Mouse (Mus musculus): ENCODE data around the gene Crhbp. TPM values are rescaled to one million over a fixed set of nuclear protein-coding genes. Genes with fewer than 3 reads are reported as not detected.

Gene Crhbp
- polyA plus RNA-seq, 1 experiment from 2014 or later, result 1.2 TPM

DNA sequence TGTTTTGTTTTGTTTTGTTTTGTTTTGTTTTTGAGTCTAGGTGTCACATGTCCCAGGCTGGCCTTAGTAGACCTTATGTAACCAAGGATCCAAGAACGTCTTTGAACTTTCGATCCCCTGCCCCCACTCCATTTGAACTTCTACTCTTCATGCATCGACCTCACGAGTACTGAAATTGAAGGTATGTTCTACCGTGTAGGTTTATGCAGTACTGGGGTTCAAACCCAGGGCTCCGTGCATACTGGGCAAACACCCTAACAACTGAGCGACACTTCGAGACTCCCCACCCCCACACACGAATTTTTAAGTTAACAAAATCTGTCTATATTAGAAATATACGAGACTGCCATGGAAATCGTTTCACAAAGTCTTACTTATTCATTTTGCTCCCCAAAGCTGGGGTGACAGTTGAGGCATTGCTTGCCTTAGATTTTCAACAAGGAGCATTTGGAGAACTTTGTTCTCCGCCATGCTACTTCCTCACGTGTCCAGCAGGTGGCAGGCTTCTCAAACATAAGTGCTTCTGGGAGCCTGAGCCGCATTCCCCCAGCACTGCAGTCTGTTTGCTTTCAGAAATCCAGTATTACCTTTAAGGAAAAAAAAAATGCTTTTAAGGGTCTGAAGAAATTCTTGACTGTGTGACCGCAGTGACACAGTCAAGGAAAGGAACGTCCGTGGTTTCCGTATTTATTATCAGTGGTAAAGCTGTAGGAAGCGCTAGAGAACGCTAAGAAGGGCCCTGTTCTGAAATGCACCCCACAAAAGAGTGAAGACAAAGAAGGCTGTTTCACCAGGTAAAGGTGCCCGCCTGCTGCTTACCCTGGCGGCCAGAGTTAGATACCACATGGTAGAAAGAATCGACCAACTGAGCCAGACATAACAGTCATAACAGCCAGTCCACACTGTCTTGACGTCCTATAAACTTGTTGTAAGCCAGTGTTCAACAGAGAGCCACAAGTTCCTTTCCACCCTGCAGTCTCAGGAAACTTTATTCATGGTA, 54.6 kb downstream of the Crhbp start:
- WGBS, result 32% methylated on average over 24 of the region's 24 CpGs
- Histone ChIP-seq H3K9me3 (ENCODE audit: control insufficient read depth, low read length) (no peaks in the 10 kb centered on the region), H3K36me3 (ENCODE audit: control insufficient read depth, insufficient read depth, low read length) (no peaks in the 10 kb centered on the region), H3K27me3 (ENCODE audit: control insufficient read depth, insufficient read depth, low read length) (no peaks in the 10 kb centered on the region), H3K4me1 (ENCODE audit: control insufficient read depth, insufficient read depth, low read length) (no peaks in the 10 kb centered on the region), H3K9ac (ENCODE audit: low read length) (no peak overlapping the region), H3K4me2 (ENCODE audit: low read depth) (no peak overlapping the region), H3K4me3 (ENCODE audit: low read depth, low read length) (no peak overlapping the region), H3K27ac (ENCODE audit: low read depth, low read length) (no peak overlapping the region)
- ATAC-seq (ENCODE audit: insufficient read depth, low FRiP score, low TSS enrichment), result no peak
- peak; percentile 81 for DNase-seq (ENCODE audit: low spot score)

DNA sequence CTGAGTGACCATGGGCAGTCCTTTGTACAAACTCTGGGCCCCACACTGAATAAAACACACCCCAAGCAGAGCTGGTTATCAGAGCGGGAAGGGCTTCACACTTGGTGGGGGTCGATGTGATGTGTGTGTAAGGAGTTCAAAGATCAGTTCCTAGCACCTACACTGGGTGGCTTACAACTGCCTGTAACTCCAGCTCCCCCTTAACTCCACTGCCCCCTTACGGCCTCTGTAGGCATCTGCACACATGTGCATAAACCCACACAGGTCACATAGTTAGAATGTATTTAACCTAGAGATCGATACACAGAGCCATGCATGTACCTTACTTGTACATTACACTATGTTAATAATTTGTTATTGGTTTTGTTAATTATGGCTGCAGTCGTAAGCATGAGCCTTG, 56.5 kb downstream of the Crhbp start:
- H3K27me3 ChIP-seq (ENCODE audit: control insufficient read depth, insufficient read depth, low read length), result no peaks in the 10 kb centered on the region
- no peak overlapping the region for H3K9ac ChIP-seq (ENCODE audit: low read length)
- DNase-seq (ENCODE audit: low spot score) (no peak), ATAC-seq (ENCODE audit: insufficient read depth, low FRiP score, low TSS enrichment) (no peak)
- WGBS, result 88% methylated on average over 5 of the region's 5 CpGs
- H3K4me1 ChIP-seq (ENCODE audit: control insufficient read depth, insufficient read depth, low read length), result no peaks in the 10 kb centered on the region
- no peak overlapping the region for H3K27ac ChIP-seq (ENCODE audit: low read depth, low read length)
- no peak overlapping the region for H3K4me2 ChIP-seq (ENCODE audit: low read depth)
- H3K36me3 ChIP-seq (ENCODE audit: control insufficient read depth, insufficient read depth, low read length), result no peaks in the 10 kb centered on the region
- H3K9me3 ChIP-seq (ENCODE audit: control insufficient read depth, low read length), result no peaks in the 10 kb centered on the region
- H3K4me3 ChIP-seq (ENCODE audit: low read depth, low read length), result no peak overlapping the region

DNA sequence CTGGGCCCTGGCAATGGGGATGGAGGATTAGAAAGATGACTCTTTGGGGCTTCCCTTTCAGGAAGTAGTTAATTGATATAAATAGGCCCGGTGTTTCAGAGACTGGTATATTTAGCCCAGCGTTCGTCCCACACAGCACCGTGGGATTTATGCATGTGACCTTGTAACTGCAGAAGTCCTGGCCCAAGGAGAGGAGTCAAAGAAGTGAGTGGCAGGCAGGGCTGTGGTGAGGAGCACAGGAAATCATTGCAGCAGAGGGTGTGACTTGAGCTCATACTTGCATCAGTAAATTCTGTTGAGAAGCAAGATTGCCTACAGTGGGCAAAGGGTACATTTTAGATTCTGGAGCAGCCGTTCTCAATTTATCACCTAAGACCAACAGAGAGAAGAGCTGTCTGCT, 62.3 kb downstream of the Crhbp start:
- Histone ChIP-seq H3K27me3 (ENCODE audit: control insufficient read depth, insufficient read depth, low read length) (no peaks in the 10 kb centered on the region), H3K36me3 (ENCODE audit: control insufficient read depth, insufficient read depth, low read length) (no peaks in the 10 kb centered on the region), H3K4me1 (ENCODE audit: control insufficient read depth, insufficient read depth, low read length) (no peaks in the 10 kb centered on the region), H3K9ac (ENCODE audit: low read length) (no peak overlapping the region), H3K4me3 (ENCODE audit: low read depth, low read length) (no peak overlapping the region), H3K27ac (ENCODE audit: low read depth, low read length) (no peak overlapping the region), H3K9me3 (ENCODE audit: control insufficient read depth, low read length) (no peaks in the 10 kb centered on the region), H3K4me2 (ENCODE audit: low read depth) (no peak overlapping the region)
- DNase-seq (ENCODE audit: low spot score) (no peak), ATAC-seq (ENCODE audit: insufficient read depth, low FRiP score, low TSS enrichment) (no peak)
- WGBS, result 86% methylated on average over 5 of the region's 5 CpGs

Other genes starting within 250 kb of the Crhbp start
- gene Pde8b, start 194.6 kb downstream of the Crhbp start, polyA plus RNA-seq (2014; fragmentation: Nextera tagmentation; extraction: Ambion mirVana), result 3.6 and 4.1 TPM in 2 replicates
- 57.2 and 62.8 TPM in 2 replicates for gene Zbed3, start 121.3 kb downstream of the Crhbp start, polyA plus RNA-seq (2014; fragmentation: Nextera tagmentation; extraction: Ambion mirVana)
- gene Aggf1, start 69.6 kb downstream of the Crhbp start, polyA plus RNA-seq (2014; fragmentation: Nextera tagmentation; extraction: Ambion mirVana), result 46.3 and 52.9 TPM in 2 replicates
- not detected in 2 replicates for gene S100z, start 33.8 kb upstream of the Crhbp start, polyA plus RNA-seq (2014; fragmentation: Nextera tagmentation; extraction: Ambion mirVana)
- gene F2rl1, start 80.3 kb upstream of the Crhbp start, polyA plus RNA-seq (2014; fragmentation: Nextera tagmentation; extraction: Ambion mirVana), result not detected in 2 replicates
- 134 and 146 TPM in 2 replicates for gene F2r, start 173.6 kb upstream of the Crhbp start, polyA plus RNA-seq (2014; fragmentation: Nextera tagmentation; extraction: Ambion mirVana)